Mouse (Mus musculus): ENCODE data around the gene Fgd2. TPM values are rescaled to one million over a fixed set of nuclear protein-coding genes. Genes with fewer than 3 reads are reported as not detected.
"Not testable (repeated sequence)": the region's sequence is repeated elsewhere in the genome, so short reads cannot be mapped to it uniquely, and the experiment has no call there.

Gene Fgd2
- total RNA-seq, 2 experiments from 2014 or later = 22.0 to 28.5 TPM

DNA sequence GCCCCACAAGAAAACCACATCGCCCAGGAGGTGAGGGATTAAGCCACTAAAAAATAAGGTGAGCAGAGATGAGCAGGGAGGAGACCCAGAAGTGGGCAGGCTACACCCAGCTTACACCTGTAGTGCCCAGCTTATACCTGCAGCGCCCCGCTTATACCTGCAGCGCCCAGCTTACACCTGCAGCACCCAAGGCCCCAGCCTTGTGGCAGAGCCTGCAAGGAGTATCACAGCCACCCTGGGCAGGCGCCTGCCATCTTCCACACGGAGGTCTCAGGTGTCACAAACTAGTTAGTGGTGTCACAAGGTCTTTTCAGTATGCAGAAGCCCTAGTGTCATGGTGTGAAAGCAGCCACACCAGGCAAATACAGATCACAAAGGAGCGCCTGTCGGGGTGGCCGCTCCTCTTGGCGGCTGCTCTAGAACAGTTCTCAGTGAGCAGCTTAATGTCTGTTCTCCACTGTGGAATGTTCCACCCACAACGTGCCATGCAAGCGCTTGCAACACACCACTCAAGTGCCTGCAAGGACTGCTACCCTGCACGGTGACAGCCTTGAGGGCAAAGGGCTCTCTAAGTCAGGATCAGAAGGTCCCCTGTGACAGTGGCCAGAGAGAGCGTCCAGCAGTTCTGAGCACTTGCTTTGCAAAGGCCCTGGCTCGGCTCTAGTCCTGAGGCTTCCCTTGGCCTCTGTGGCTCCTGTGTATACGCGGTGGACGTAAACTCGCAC lies 24.3 kb upstream of the Fgd2 start:
- ATAC-seq (replicated peaks; ENCODE audit: poor library complexity) = no peak

DNA sequence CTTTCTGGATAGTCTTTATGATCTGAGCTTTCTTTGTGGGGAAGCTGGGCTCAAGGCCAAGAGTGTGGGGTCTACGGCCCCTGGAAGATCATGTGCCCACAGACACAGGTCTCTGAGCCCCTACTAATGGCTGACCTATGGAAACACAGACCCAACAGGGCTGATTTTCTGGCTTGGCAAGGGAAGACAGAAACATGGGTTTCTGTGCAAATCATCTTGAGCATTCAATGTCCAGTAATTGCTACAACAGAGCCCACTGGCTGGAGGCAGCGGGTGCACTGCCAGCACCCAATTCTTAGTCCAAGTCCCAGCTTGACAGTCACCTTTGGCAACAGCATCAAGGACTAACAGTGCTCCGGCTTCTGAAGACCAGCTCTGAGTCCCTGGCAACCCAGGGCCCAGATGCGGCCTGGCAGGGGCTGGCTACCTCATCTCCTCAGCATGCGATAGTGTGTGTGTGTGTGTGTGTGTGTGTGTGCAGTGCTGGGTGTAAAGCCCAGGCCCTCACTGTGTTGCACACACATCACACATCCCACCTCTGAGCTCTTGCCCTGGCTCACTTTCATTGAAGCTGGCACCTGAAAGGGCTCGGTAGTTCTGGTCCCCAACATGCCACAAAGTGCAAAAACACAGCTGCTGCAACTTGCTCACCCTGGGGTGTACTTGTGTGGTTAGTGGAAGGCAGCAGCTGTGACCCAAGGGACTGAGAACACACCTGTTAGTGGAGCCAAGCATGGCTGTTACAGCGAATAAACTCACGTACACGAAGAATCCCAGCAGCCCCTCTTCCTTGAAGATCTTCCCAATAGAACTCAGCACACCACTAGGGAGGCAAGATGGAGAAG lies 22.5 kb upstream of the Fgd2 start:
- no peak for ATAC-seq (replicated peaks; ENCODE audit: poor library complexity)

DNA sequence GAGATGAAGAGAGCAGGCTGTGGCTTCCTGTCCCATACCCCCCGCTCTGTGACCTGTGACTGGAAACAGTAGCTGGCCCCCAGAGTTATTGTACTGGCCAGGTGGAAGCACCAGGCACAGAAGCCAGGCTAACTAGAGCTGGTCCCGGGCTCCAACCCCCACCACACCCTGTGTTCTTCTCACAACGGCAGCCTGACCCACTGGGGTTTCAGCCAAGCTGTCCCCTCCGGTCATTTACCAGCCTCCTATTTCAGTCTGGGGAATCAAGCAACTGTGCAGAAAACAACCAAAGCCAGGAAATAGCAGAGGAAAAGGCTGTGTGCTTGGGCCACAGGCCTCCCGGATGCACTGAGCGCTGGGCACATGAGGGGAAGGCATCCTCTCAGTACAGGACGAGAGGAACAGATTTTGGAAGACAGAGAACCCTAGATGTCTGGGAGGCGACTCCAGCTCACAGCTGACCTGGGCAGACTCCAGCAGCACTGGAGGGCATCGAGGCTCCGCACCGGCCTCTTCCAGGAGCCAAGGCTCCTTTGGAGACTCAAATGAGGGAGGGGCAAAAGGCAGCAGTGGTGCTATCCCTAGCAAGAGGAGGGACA lies 21.4 kb upstream of the Fgd2 start:
- no peak for ATAC-seq (replicated peaks; ENCODE audit: poor library complexity)

- no peak for ATAC-seq (replicated peaks; ENCODE audit: poor library complexity)
These were observed 20.1 kb upstream of the Fgd2 start for GRCm38 (mm10) chr17:29340406-29341261.

DNA sequence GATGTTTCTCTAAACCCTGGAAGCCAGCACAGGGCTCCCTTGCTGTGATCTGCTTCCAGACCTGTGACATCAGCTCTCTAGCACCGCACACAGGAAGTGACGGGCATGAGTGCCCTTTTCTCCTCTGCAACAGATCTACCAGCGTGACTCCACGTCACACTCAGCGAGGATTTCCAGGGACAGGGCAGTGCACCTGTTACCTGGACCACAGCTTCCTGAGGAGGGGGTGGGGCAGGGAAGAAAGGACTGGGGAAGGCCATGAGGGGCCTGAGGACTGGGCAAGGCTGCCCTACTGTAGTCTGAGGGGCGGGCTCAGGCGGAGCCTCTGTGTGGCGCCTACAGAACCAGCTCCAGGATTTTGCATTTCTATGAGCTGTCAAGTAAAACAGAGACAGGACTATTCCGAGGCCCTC lies 19.1 kb upstream of the Fgd2 start:
- ATAC-seq (replicated peaks; ENCODE audit: poor library complexity) = peak; percentile 66

- ATAC-seq (replicated peaks; ENCODE audit: poor library complexity) = no peak
These were observed 18.5 kb upstream of the Fgd2 start for GRCm38 (mm10) chr17:29342010-29342910.

- ATAC-seq (replicated peaks; ENCODE audit: poor library complexity) = no peak
These were observed 17.5 kb upstream of the Fgd2 start for GRCm38 (mm10) chr17:29343241-29343640.

DNA sequence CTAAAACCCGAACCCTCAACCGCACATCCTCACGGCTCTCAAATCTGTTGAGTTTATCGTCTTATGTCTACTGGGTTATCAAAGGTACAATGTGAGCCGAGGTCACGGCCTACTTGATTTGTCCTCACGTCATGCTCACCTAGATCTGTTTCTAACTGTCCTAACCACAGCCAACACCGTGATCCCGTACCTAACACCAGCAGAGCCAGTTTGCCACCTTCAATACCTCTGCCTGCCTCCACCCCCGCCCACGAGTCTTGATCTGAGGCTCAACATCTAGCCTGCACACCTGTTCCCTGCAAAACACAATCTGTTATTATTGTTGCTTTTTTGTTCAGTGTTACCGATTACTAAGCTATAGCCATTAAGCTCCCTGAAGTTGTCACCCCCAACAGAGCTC lies 15.4 kb upstream of the Fgd2 start:
- ATAC-seq (replicated peaks; ENCODE audit: poor library complexity) = no peak

GRCm38 (mm10) chr17:29346496-29347125 lies 14.1 kb upstream of the Fgd2 start:
- no peak for ATAC-seq (replicated peaks; ENCODE audit: poor library complexity)

GRCm38 (mm10) chr17:29347126-29347644 lies 13.5 kb upstream of the Fgd2 start:
- ATAC-seq (replicated peaks; ENCODE audit: poor library complexity) = peak; percentile 6; the same call in 1 of the 2 replicates

DNA sequence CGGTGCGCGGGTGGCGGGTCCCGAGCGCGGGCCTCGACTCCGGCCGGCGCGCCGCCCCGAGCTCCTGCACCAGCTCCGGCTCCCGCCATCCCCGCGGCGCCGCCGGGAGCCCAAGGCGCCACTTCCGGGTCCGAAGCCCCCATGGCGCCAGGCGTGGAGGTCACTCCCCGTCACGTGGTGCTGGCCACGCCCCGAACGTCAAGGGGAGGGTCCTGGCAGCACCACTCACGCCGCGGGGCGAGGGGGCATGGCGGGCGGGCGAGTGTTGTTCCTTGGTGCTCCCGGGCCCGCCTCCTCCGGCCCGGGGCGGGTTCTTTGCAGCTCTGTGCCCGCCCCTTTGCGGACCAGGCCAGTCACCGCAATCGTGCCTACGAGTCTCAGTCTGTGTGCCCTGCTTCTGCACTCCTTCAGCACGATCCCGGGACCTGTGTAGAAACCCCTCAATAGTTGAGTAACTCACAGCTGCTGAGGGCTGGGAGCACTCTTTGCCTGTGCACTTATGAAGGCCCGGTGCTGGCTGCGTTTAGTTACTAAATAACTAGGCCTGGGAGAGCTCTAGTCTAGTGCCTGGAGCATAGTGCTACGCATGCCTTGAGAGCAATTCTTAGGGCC lies 13.0 kb upstream of the Fgd2 start, which contains the start of gene Mtch1:
Mtch1 (minus strand) TSS at position 290 of the 612 bp plus-strand sequence.
- ATAC-seq (replicated peaks; ENCODE audit: poor library complexity) = peak; percentile 98

GRCm38 (mm10) chr17:29348996-29349395 lies 11.7 kb upstream of the Fgd2 start:
- ATAC-seq (replicated peaks; ENCODE audit: poor library complexity) = no peak

GRCm38 (mm10) chr17:29351056-29351455 lies 9.7 kb upstream of the Fgd2 start:
- not testable (repeated sequence) for ATAC-seq (replicated peaks; ENCODE audit: poor library complexity)

- ATAC-seq (replicated peaks; ENCODE audit: poor library complexity) = no peak
These were observed 5.3 kb upstream of the Fgd2 start for GRCm38 (mm10) chr17:29355461-29355840.

GRCm38 (mm10) chr17:29355841-29356478 lies 4.8 kb upstream of the Fgd2 start:
- no peak for ATAC-seq (replicated peaks; ENCODE audit: poor library complexity)

DNA sequence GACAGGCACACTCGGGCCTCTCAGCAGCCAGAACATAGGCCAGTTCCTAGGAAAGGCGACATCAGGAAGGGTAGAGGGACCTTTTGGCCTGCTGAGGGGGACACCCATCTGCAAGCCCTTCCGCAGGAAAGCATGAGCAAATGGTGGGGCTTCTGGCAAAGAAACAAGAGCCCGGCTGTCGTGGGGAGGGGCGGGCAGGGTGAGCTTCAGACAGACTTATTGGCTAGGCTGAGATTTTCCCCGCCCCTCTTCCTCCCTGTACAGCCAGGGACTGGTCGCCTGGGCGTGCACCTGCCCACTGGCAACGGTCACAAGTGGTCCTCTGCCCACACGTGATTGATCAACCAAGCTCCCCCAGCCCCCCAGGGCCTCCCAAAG lies 4.2 kb upstream of the Fgd2 start:
- ATAC-seq (replicated peaks; ENCODE audit: poor library complexity) = no peak

GRCm38 (mm10) chr17:29356882-29357281 lies 3.8 kb upstream of the Fgd2 start:
- ATAC-seq (replicated peaks; ENCODE audit: poor library complexity) = no peak

DNA sequence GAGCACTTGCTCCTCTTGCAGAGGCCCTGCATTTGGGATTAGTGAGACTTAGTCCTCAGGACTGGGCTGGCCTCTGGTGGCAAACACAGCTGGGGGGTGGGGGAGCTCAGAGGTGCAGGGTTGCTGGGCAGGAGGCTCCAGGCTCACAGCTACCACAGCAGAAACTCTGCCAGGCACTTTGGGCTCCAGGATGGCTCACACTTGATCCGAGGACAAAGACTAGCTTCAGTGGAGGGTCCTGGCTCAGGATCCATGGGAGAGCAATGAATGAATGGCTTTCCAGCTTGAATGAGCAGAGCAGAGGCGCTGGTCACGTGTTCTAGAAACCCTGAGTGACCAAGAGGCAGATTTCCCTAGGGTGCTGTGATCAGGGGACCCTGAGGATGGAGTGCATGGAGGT lies 1.8 kb upstream of the Fgd2 start:
- no peak for ATAC-seq (replicated peaks; ENCODE audit: poor library complexity)
